Mouse (Mus musculus) gastrocnemius, postnatal 36 days (tissue): ENCODE data around the gene Cacna1d. TPM values are rescaled to one million over a fixed set of nuclear protein-coding genes. Genes with fewer than 3 reads are reported as not detected.

Source experiments
- DNase-seq, 2 experiments: peaks; one replicate each; pipeline ENCODE4 v3.0.0; 2022
- intact Hi-C: fragments of 180-260 bp; cut with DNase I; formaldehyde crosslinking; loops from one replicate; pipeline ENCODE4 v1.15.1; 2025
- total RNA-seq, 2 experiments: library from RNA; stranded (reverse); gene quantifications; 2 replicates each; pipeline ENCODE4 v1.2.3; 2021

The Cacna1d gene
- total RNA-seq, 2 experiments from 2014 or later, result 0.26 to 0.91 TPM

DNA sequence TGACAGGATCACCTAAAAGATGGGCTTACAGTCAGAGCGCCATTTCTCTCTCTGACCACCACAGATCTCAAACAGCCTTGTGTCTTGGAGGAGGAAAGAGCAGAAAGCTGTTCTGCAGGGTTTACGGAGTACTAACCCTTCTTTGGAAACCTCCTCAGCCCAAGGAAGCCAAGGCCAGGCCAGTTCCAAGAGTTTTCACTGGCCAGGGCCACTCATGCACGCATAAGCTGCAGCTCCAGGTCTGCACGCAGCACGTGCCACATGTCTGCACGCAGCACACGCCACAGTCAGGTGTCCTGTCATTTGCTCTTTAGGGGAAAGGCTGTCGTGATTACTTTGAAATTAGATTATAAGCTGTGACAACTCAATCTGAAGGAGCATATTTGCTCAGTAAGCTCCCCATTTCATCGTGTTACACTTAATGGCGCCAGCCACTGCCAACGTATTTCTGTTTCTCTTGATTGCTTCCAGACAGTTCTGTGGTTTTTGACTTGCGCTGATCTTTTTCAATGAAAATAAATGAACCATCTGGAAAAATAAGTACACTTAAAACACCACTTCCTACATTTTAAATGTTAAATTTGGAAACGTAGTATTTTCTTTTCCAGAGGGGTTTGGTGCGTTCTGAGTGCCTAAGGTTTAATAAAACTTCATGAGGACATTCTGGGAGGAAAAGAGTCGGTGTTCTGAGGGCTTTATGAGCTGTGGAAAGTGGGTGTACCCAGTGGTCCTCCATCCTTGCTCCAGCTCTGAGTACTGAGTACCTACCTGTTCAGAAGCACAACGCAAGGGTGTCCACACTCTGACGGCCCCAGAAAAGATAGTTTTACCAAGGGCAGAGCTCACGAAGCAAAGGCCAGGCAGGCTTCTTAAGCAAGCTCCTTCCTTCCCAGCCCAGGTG is 308.4 kb downstream of the Cacna1d start:
- intact Hi-C loops, result no loop called here
- no peak for DNase-seq

- no peak for DNase-seq
- intact Hi-C loops, result no loop called here
These were observed 312.9 kb downstream of the Cacna1d start for GRCm38 (mm10) chr14:30178306-30178705.

GRCm38 (mm10) chr14:30177850-30178249 is 313.4 kb downstream of the Cacna1d start:
- no peak for DNase-seq
- intact Hi-C loops, result no loop called here

DNA sequence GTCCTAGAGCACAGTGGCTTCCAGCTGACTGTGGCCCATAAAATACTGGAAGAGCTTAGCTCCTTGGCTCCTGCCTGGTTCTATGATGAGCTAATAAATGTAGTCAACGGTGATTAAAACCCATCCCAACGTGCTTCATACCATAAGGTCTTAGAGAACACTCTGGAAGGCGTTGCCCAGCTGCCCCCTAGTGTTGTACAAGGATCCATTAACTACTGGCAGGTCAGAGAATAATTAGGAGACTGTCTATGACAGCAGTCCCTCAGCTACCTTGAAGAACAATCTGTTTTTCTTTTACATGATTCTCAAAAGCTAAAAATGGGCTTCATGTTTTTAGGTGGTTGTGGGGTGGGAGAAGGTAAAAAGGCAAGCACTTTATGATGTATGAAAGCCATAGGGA is 315.9 kb downstream of the Cacna1d start:
- DNase-seq, result no peak
- intact Hi-C loops, result no loop called here

DNA sequence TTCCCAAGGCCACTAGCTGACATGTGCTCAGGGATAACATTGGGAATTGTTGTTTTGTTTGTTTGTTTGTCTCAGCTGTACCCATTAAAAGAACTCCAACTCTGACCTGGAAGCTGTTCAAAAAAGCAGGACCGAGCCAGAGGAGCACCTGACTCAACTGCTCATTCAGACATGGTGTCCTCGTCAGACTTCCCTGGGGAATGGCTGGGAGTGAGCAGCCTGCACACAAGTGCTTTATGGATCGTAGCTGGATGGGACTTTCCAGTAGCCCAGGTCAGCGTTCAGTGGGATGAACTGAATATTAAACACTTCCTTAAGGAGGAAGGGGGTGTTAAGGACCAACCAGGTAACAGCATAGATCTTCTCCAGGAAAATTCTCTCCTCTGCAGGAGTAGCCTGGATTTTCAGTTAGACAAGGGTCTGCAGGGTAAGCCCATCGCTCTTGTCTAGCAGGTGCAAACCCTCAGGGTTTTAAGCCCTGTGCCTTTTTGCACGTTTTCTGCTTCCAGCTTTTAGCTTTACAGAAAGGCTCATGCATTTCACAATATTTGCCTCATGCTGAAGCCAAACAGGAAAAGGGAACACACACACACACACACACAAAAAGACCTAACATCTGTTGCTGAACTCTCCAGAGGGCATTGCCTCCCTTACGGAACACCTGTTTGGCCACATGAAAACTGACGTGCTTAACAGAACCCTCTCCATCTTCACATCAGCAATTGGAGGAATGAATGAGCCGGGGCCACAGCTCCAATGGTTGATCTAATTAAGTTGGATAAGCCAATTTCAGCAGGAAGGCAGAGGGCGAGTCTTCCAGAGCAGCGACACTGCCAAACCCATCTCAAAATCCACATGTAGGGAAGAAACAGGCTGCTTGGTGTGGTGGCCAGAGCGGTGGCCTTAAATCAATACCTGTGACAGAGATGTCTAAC is 318.2 kb downstream of the Cacna1d start:
- intact Hi-C loops, result no loop called here

GRCm38 (mm10) chr14:30171593-30171992 is 319.7 kb downstream of the Cacna1d start:
- no peak for DNase-seq
- intact Hi-C loops, result no loop called here

More for the DNA sequence above, 318.2 kb downstream of the Cacna1d start:
- no peak for DNase-seq

DNA sequence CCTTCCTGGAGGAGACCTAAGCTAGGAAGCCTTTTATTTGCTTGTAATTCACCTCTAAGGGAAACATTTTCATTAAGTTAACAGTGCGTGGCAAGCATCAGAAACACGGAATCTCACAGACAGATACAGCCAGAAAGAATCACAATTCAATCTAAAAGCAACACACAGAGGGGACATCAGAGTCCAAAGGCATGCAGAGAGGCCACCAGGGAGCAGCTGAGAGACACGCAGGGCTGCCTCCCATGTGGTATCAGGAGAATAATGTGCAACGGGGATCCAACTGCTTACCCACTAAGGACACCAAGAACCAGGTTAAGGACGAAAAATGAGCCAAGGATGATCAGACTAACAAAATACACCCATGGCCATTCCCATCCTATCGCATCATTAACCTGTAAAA is 320.2 kb downstream of the Cacna1d start:
- intact Hi-C loops, result no loop called here

GRCm38 (mm10) chr14:30169455-30169854 is 321.8 kb downstream of the Cacna1d start:
- intact Hi-C loops, result no loop called here
- no peak for DNase-seq

More for the DNA sequence above, 320.2 kb downstream of the Cacna1d start:
- DNase-seq, result no peak

DNA sequence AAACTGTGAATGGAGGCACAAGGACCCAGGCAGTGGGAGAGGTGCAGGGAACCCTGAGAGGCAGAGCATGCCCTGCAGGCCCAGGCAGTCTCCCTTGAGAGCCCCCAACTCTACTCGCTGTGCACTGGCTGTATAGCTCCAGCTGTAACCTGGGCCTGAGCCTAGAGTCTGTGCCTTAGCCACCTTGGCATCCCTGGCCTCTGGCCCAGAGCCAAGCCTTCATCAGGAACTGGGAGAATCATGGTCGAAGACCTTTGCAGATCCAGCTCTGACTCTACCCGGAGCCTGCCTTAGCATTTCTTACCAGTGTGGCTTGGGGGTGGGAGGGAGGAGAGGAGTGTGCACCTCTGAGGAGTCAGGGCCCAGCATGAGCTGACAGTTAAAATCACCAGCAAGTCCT is 322.4 kb downstream of the Cacna1d start:
- no peak for DNase-seq
- intact Hi-C loops, result no loop called here

DNA sequence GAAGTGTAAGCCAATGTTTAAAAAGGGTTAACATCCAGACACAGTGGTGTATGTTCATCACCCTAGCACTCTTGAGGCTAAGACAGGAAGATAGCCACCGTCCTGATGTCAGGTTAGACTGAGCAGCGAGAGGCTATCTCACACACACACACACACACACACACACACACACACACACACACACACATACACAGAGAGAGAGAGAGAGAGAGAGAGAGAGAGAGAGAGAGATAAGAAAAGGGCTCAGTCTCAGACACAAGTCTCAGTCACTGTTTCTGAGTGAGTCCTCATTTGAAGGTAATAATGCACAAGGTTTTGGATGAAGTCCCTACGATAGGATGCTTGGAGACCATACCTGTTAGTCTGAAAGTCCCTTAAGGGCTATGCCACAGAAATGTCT is 322.9 kb downstream of the Cacna1d start:
- intact Hi-C loops, result no loop called here
- no peak for DNase-seq

- intact Hi-C loops, result no loop called here
These were observed 323.6 kb downstream of the Cacna1d start for GRCm38 (mm10) chr14:30167606-30168005.

GRCm38 (mm10) chr14:30166036-30166435 is 325.2 kb downstream of the Cacna1d start:
- intact Hi-C loops, result no loop called here
- no peak for DNase-seq

More at GRCm38 (mm10) chr14:30167606-30168005, 323.6 kb downstream of the Cacna1d start:
- no peak for DNase-seq

DNA sequence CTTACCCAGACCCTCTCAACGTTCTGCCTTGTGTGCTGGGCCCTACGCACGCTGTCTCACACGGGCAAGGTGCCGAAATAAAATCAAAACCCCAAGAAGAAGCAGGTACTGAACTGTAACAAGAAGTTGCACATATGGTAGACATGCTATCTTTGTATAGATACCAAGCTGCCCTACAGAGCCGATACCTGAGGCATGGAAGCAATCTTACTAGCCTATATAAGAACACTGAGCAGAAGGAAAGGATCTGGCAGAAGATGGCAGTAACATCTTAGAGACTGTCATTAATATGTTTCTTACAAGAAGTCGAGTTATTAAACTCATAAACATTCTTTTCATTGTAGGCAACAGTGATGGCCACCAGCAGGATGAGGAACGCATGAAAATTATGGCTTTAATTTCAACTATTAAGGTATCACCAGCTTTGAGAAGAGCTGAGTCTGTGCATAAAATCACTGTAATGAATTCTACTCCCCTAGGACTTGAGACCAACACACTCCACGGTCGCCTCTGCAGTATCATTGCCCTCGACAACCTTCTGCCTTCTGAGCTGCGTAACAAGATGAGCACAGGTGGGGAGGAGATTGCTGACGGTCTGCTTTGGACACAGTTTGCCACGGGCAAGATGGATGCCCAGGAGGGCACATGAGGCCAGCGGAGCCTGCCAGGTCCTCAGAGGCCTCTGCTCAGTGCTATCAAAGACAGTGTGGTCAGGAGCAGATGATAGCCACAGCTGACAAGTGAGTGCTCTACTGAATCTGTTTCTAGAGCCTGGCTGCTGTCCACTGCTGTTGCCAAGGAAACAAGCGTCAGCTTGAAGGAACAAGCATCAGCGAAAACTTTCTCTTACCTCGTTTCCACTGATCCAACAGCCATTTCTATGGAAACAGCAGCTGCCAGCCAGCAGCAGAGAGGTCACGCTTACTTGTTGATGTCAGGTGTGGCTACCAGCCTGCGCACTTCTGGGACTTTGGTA is 327.2 kb downstream of the Cacna1d start:
- no peak for DNase-seq

DNA sequence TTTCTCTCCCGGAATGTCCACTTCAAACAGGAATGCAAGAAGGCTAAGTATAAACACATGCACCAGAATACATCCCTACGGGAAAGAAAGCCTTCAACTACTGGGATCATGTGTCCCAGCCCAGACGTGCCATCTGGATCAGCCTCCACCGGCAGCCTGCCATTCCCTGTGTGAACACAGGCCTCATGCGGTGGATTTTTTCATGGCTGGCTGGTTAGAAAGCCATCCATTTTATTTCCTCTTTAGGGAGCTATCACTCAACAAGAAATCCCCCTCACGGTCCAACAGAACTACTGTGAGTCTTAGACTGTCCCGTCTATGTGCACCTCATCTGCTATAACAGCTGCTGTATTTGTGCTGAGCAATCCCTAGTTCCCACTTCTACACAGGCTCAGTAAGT is 343.5 kb downstream of the Cacna1d start:
- intact Hi-C loops, result no loop called here
- DNase-seq, result peak; percentile 33 to 47

More for the DNA sequence above, 327.2 kb downstream of the Cacna1d start:
- intact Hi-C loops, result no loop called here

DNA sequence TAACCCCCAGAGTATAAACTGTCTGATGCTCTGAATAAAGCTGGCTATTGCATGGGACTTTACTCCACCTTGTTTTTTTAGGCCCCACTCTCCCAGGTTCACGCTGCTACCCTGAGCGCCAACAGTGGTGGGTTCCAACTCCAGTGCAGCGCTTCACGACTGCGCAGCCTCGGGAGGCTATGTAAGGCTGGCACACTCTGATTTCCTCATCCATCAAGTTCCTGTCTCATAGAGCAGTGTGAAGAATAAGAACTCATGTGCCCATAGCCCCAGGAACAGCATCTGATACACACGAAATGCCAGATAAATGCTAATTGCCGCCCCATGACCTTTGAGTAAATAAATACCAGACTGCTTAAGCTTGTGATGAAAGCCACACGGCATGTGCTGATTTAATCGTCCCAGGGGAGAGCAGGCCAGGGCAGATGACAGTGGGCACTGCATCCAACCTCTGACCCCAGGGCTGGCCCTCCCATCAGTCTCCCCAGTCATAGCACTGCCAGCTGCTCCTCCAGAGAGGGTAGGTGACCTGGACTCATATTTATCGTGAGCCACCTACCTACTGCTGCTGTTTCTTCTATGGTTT is 352.8 kb downstream of the Cacna1d start:
- no peak for DNase-seq
- intact Hi-C loops, result loop anchor here (5.0 to 10.0 kb wide), 2 partner anchors 216 to 534 kb away; no protein-coding TSS in a partner anchor

DNA sequence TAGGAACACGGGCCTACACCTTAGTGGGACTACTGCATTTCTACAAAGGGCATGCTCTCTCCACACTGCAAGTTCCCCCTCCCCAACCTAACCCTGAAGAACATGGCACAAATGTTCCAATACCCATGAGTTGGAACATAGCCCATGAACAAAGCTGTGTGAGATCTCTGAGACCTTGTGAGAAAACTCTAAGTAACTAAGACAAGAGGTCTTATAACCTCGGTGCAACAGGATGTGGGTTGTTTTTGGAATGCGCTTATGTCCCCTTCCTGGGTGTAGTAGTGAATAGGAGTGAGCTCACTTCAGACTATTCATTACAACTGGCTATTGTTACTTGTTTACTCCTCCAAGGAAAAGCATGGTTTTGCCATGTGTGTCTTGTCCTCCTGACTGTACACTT is 353.3 kb downstream of the Cacna1d start:
- intact Hi-C loops, result loop anchor here (2.0 to 10.0 kb wide), 4 partner anchors 217 to 534 kb away; no protein-coding TSS in a partner anchor
- no peak for DNase-seq

GRCm38 (mm10) chr14:30136965-30137364 is 354.3 kb downstream of the Cacna1d start:
- DNase-seq, result peak; percentile 35 to 72
- intact Hi-C loops, result loop anchor here (2.0 to 10.0 kb wide), 4 partner anchors 218 to 535 kb away; no protein-coding TSS in a partner anchor

DNA sequence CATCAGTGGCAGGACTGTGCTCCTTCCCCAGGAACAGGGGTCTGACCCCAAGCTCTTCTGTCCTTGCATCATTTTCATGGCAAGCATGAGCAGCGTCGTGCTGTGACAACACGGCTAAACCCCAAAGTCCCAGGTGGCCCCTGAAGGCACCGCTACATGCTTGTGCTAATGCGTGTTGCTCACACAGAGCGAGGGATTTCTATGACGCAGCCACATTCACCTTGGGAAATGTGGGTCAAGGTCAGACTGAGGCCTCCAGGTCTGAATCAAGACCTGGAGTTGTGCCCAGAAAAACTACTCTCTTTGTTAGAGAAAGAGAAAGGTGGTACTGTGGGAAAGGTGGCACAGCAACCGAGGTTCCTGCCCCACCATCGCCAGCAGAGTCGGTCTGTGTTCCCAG is 355.9 kb downstream of the Cacna1d start:
- no peak for DNase-seq
- intact Hi-C loops, result loop anchor here (5.0 to 10.0 kb wide), 2 partner anchors 219 to 537 kb away; no protein-coding TSS in a partner anchor

GRCm38 (mm10) chr14:30133684-30134083 is 357.6 kb downstream of the Cacna1d start:
- DNase-seq, result no peak
- intact Hi-C loops, result loop anchor here (10.0 kb wide), 1 partner anchor 221 kb away; no protein-coding TSS in a partner anchor
